Mouse (Mus musculus): ENCODE data around the gene Atp2c1.

DNA sequence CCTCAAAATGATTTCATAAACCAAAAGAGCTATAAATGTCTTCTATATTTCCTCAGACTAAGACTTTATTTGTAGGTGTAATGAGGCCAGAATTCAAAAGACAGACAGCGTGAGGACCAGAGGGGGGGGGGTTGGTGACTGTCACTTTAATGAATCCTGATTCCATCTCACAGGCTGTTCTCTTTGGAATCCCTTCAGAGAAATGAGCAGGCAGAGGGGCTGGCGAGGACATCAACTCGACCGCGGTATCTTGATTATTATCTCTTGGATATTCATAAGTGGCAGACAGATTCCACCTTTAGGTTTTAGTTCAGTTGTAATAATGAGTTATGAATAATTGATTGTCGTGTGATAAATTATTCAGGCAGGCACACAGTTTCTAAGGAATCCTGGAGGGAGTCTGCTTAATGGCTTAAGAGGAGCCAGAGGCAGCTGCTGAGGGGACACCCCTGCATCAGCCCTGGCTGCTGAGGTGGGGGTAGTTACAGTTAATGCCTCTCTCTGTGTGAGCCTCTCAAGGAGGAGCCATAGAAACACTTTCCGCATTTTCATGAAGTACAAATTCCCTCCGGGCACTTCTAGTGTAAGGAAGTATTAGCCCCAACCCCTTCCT is 147.5 kb downstream of the Atp2c1 start:
- TF ChIP-seq CTCF (IDR thresholded peaks at IDR 0.05) (no peak), POLR2A (IDR thresholded peaks at IDR 0.05; ENCODE audit: insufficient read depth, low read depth, low read length) (no peak)

All from heart, adult 2 months (tissue).